Mouse (Mus musculus): ENCODE results near the gene Nsd1. TPM values are rescaled to one million over a fixed set of nuclear protein-coding genes. Genes with fewer than 3 reads are reported as not detected.

Gene Nsd1
- polyA plus RNA-seq (2012; rRNA removed): 9.0 and 9.5 TPM in 2 replicates

GRCm38 (mm10) chr13:55209649-55210192 lies at the start of gene Nsd1:
Gene Nsd1, plus strand, starts transcription at chr13:55209782.
- Histone ChIP-seq H3K27me3 (ENCODE audit: control insufficient read depth, insufficient read depth, low read length) (no peaks in the 10 kb centered on the region), H3K4me1 (ENCODE audit: control insufficient read depth, insufficient read depth, low read length) (peaks cover 10% of the 10 kb centered on the region), H3K27ac (ENCODE audit: control insufficient read depth, insufficient read depth, low read depth, low read length) (peak within 1 kb of the TSS; percentile 90), H3K36me3 (ENCODE audit: control insufficient read depth, insufficient read depth, low read length) (peaks cover 1% of the 10 kb centered on the region), H3K4me3 (ENCODE audit: control insufficient read depth, low read depth, low read length) (peak within 1 kb of the TSS; percentile 83)
- TF ChIP-seq POLR2A (IDR thresholded peaks at IDR 0.05; ENCODE audit: control insufficient read depth, low read depth, low read length): 0 out of 2 replicates have a peak, but pooled peaks have one; percentile 8
- TF ChIP-seq CTCF (IDR thresholded peaks at IDR 0.05; ENCODE audit: control insufficient read depth, insufficient read depth, insufficient replicate concordance, low read depth, low read length): no peak

DNA sequence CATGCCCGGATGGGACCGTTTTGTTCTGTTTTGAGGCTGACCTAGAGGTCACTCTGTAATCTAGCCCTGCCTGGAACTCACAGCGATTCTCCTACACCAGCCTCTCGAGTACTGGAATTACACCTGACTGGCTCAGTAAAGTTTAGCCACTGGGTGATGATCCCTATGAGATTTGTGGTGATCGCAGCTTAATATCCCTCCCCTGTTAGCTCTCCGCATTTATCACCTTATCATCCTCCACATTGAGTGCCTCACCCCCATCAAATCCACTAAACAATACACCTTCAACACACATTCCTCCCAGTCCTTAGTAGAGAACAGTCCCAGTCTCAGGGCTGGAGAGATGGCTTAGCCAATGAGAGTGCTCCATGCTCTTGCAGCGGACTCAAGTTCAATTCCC lies 47.2 kb upstream of the Nsd1 start:
- Histone ChIP-seq H3K27ac (ENCODE audit: control insufficient read depth, insufficient read depth, low read depth, low read length) (no peak overlapping the region), H3K4me1 (ENCODE audit: control insufficient read depth, insufficient read depth, low read length) (peaks cover 23% of the 10 kb centered on the region), H3K4me3 (ENCODE audit: control insufficient read depth, low read depth, low read length) (no peak overlapping the region)

DNA sequence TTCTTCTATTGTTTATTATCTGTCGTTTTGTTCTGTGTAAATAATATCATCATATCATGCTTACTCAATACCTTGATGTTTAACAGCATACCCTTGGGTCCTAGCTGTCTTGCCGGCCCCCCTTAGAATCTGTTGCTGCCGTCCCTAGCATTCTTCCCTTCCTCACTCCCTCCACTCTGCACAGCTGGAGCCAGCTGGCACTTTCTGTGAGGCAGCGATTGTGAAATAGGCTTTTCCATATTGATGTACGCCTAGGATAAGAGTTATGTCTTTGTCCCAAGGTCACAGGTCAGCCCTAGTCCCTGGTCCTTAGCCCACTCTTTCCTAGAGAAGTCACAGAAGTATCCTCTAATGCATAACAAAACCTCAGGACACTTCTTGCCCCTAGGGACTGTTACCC lies 46.0 kb upstream of the Nsd1 start:
- H3K4me3 ChIP-seq (ENCODE audit: control insufficient read depth, low read depth, low read length): no peak overlapping the region
- H3K27ac ChIP-seq (ENCODE audit: control insufficient read depth, insufficient read depth, low read depth, low read length): no peak overlapping the region
- no peaks in the 10 kb centered on the region for H3K36me3 ChIP-seq (ENCODE audit: control insufficient read depth, insufficient read depth, low read length)
- TF ChIP-seq CTCF (IDR thresholded peaks at IDR 0.05; ENCODE audit: control insufficient read depth, insufficient read depth, insufficient replicate concordance, low read depth, low read length) (no peak), POLR2A (IDR thresholded peaks at IDR 0.05; ENCODE audit: control insufficient read depth, low read depth, low read length) (no peak)
- no peaks in the 10 kb centered on the region for H3K27me3 ChIP-seq (ENCODE audit: control insufficient read depth, insufficient read depth, low read length)
- peaks cover 26% of the 10 kb centered on the region for H3K4me1 ChIP-seq (ENCODE audit: control insufficient read depth, insufficient read depth, low read length)

More for the DNA sequence above, 47.2 kb upstream of the Nsd1 start:
- Histone ChIP-seq H3K36me3 (ENCODE audit: control insufficient read depth, insufficient read depth, low read length) (no peaks in the 10 kb centered on the region), H3K27me3 (ENCODE audit: control insufficient read depth, insufficient read depth, low read length) (no peaks in the 10 kb centered on the region)
- no peak for TF ChIP-seq POLR2A (IDR thresholded peaks at IDR 0.05; ENCODE audit: control insufficient read depth, low read depth, low read length)
- TF ChIP-seq CTCF (IDR thresholded peaks at IDR 0.05; ENCODE audit: control insufficient read depth, insufficient read depth, insufficient replicate concordance, low read depth, low read length): no peak

- Histone ChIP-seq H3K27ac (ENCODE audit: control insufficient read depth, insufficient read depth, low read depth, low read length) (no peak overlapping the region), H3K4me1 (ENCODE audit: control insufficient read depth, insufficient read depth, low read length) (peaks cover 22% of the 10 kb centered on the region), H3K36me3 (ENCODE audit: control insufficient read depth, insufficient read depth, low read length) (no peaks in the 10 kb centered on the region), H3K4me3 (ENCODE audit: control insufficient read depth, low read depth, low read length) (no peak overlapping the region), H3K27me3 (ENCODE audit: control insufficient read depth, insufficient read depth, low read length) (no peaks in the 10 kb centered on the region)
- no peak for TF ChIP-seq CTCF (IDR thresholded peaks at IDR 0.05; ENCODE audit: control insufficient read depth, insufficient read depth, insufficient replicate concordance, low read depth, low read length)
- no peak for TF ChIP-seq POLR2A (IDR thresholded peaks at IDR 0.05; ENCODE audit: control insufficient read depth, low read depth, low read length)
Observed at GRCm38 (mm10) chr13:55165831-55166339, 43.7 kb upstream of the Nsd1 start.

- no peak overlapping the region for H3K4me3 ChIP-seq (ENCODE audit: control insufficient read depth, low read depth, low read length)
- H3K4me1 ChIP-seq (ENCODE audit: control insufficient read depth, insufficient read depth, low read length): peaks cover 22% of the 10 kb centered on the region
- no peak overlapping the region for H3K27ac ChIP-seq (ENCODE audit: control insufficient read depth, insufficient read depth, low read depth, low read length)
- TF ChIP-seq POLR2A (IDR thresholded peaks at IDR 0.05; ENCODE audit: control insufficient read depth, low read depth, low read length) (no peak), CTCF (IDR thresholded peaks at IDR 0.05; ENCODE audit: control insufficient read depth, insufficient read depth, insufficient replicate concordance, low read depth, low read length) (no peak)
- H3K36me3 ChIP-seq (ENCODE audit: control insufficient read depth, insufficient read depth, low read length): no peaks in the 10 kb centered on the region
- H3K27me3 ChIP-seq (ENCODE audit: control insufficient read depth, insufficient read depth, low read length): no peaks in the 10 kb centered on the region
Observed at GRCm38 (mm10) chr13:55166806-55167725, 42.5 kb upstream of the Nsd1 start.

DNA sequence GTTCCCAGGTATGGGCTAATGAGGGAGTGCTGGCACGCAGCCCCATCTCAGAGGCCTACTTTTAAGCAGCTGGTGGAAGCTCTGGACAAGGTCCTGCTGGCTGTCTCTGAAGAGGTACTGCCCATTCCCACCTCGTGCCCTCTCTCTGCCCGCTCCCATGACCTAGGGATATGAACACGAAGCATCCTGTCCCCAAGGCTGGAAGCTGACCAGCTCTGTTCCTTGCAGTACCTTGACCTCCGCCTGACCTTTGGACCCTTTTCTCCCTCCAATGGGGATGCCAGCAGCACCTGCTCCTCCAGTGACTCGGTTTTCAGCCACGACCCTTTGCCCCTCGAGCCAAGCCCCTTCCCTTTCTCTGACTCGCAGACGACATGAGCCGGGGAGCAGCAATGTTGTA lies 41.8 kb upstream of the Nsd1 start:
- Histone ChIP-seq H3K4me1 (ENCODE audit: control insufficient read depth, insufficient read depth, low read length) (peaks cover 24% of the 10 kb centered on the region), H3K27ac (ENCODE audit: control insufficient read depth, insufficient read depth, low read depth, low read length) (no peak overlapping the region), H3K4me3 (ENCODE audit: control insufficient read depth, low read depth, low read length) (no peak overlapping the region), H3K27me3 (ENCODE audit: control insufficient read depth, insufficient read depth, low read length) (no peaks in the 10 kb centered on the region), H3K36me3 (ENCODE audit: control insufficient read depth, insufficient read depth, low read length) (no peaks in the 10 kb centered on the region)
- TF ChIP-seq CTCF (IDR thresholded peaks at IDR 0.05; ENCODE audit: control insufficient read depth, insufficient read depth, insufficient replicate concordance, low read depth, low read length): no peak
- TF ChIP-seq POLR2A (IDR thresholded peaks at IDR 0.05; ENCODE audit: control insufficient read depth, low read depth, low read length): no peak

DNA sequence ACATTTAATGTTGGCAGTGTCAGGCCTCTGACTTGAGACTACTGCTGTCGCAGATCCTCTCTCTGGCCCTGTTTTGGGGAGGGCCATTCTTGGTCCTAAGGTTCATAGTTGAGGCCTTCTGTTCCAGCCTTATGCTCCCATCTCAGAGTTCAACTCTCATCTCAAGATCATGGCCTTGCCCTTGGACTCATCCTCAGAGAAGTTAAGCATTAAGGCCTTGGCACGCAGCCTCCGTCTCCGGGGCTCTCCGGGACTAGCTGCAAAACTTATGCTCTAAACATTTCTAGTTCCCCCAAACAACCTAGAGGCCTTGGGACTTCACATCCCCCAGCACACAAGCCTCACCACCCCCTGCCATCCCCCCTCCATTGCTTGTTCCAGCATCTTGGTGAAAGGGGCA lies 41.3 kb upstream of the Nsd1 start:
- TF ChIP-seq POLR2A (IDR thresholded peaks at IDR 0.05; ENCODE audit: control insufficient read depth, low read depth, low read length): no peak
- no peak for TF ChIP-seq CTCF (IDR thresholded peaks at IDR 0.05; ENCODE audit: control insufficient read depth, insufficient read depth, insufficient replicate concordance, low read depth, low read length)
- Histone ChIP-seq H3K27me3 (ENCODE audit: control insufficient read depth, insufficient read depth, low read length) (no peaks in the 10 kb centered on the region), H3K27ac (ENCODE audit: control insufficient read depth, insufficient read depth, low read depth, low read length) (no peak overlapping the region), H3K4me3 (ENCODE audit: control insufficient read depth, low read depth, low read length) (no peak overlapping the region), H3K4me1 (ENCODE audit: control insufficient read depth, insufficient read depth, low read length) (peaks cover 24% of the 10 kb centered on the region), H3K36me3 (ENCODE audit: control insufficient read depth, insufficient read depth, low read length) (no peaks in the 10 kb centered on the region)
